Mouse (Mus musculus): ENCODE measurements around the gene Sgo2a.

DNA sequence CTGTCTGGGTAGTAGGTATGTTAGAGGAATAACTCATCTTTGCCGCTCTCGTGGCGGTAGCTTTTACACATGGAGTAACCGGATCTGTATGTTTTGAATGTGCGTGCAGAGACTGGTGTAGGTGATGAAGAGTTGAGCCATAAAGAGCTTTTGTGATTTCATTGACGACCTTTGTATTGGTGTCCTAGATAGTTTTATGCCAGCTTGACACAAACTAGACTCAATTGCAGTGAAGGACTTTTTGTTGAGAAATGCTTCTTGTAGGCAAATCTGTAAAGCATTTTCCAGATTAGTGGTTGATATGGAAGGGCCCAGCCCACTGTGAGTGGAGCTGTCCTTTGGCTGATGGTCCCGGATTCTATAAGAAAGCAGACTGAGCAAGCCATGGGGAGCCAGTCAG lies 23.1 kb downstream of the Sgo2a start, which contains the start of gene Kctd18:
- TF ChIP-seq EP300 (optimal IDR thresholded peaks at IDR 0.05): no peak
- TF ChIP-seq CTCF (IDR thresholded peaks at IDR 0.05; ENCODE audit: low read depth): no peak
